Mouse (Mus musculus): Measurements from ENCODE around the gene Ptprn2.
A peak's percentile ranks its signal among the peaks of the same experiment; 100 is the strongest.

The Ptprn2 gene

GRCm38 (mm10) chr12:117257205-117257920 is 771.8 kb downstream of the Ptprn2 start:
- no peak for DNase-seq (ENCODE audit: low spot score in 2 of 2)

GRCm38 (mm10) chr12:117257921-117258497 is 772.5 kb downstream of the Ptprn2 start:
- peak in 1 of 2 experiments; percentile 47 for DNase-seq (ENCODE audit: low spot score in 2 of 2)

GRCm38 (mm10) chr12:117260391-117261164 is 775.1 kb downstream of the Ptprn2 start:
- no peak for DNase-seq (ENCODE audit: low spot score in 2 of 2)

GRCm38 (mm10) chr12:117261165-117261440 is 775.6 kb downstream of the Ptprn2 start:
- DNase-seq (ENCODE audit: low spot score in 2 of 2): no peak

- DNase-seq (ENCODE audit: low spot score in 2 of 2): no peak
These were observed 776.5 kb downstream of the Ptprn2 start for GRCm38 (mm10) chr12:117262003-117262402.

- DNase-seq (ENCODE audit: low spot score in 2 of 2): no peak
These were observed 777.6 kb downstream of the Ptprn2 start for GRCm38 (mm10) chr12:117263081-117263480.

- no peak for DNase-seq (ENCODE audit: low spot score in 2 of 2)
These were observed 779.7 kb downstream of the Ptprn2 start for GRCm38 (mm10) chr12:117265211-117265610.

GRCm38 (mm10) chr12:117268543-117269172 is 783.1 kb downstream of the Ptprn2 start:
- no peak for DNase-seq (ENCODE audit: low spot score in 2 of 2)

- DNase-seq (ENCODE audit: low spot score in 2 of 2): no peak
These were observed 783.8 kb downstream of the Ptprn2 start for GRCm38 (mm10) chr12:117269310-117269709.

GRCm38 (mm10) chr12:117270199-117270598 is 784.7 kb downstream of the Ptprn2 start:
- no peak for DNase-seq (ENCODE audit: low spot score in 2 of 2)

GRCm38 (mm10) chr12:117273166-117273565 is 787.6 kb downstream of the Ptprn2 start:
- DNase-seq (ENCODE audit: low spot score in 2 of 2): no peak

GRCm38 (mm10) chr12:117274576-117274975 is 789.1 kb downstream of the Ptprn2 start:
- DNase-seq (ENCODE audit: low spot score in 2 of 2): no peak

- no peak for DNase-seq (ENCODE audit: low spot score in 2 of 2)
These were observed 795.3 kb downstream of the Ptprn2 start for GRCm38 (mm10) chr12:117280790-117281189.

- DNase-seq (ENCODE audit: low spot score in 2 of 2): no peak
These were observed 797.1 kb downstream of the Ptprn2 start for GRCm38 (mm10) chr12:117282659-117283058.

- no peak for DNase-seq (ENCODE audit: low spot score in 2 of 2)
These were observed 801.9 kb downstream of the Ptprn2 start for GRCm38 (mm10) chr12:117287456-117287855.

- DNase-seq (ENCODE audit: low spot score in 2 of 2): no peak
These were observed 806.4 kb downstream of the Ptprn2 start for GRCm38 (mm10) chr12:117291943-117292342.

GRCm38 (mm10) chr12:117296792-117297191 is 811.3 kb downstream of the Ptprn2 start:
- no peak for DNase-seq (ENCODE audit: low spot score in 2 of 2)

GRCm38 (mm10) chr12:117299084-117299483 is 813.6 kb downstream of the Ptprn2 start:
- DNase-seq (ENCODE audit: low spot score in 2 of 2): no peak

- no peak for DNase-seq (ENCODE audit: low spot score in 2 of 2)
These were observed 819.5 kb downstream of the Ptprn2 start for GRCm38 (mm10) chr12:117304751-117305624.

- DNase-seq (ENCODE audit: low spot score in 2 of 2): no peak
These were observed 820.1 kb downstream of the Ptprn2 start for GRCm38 (mm10) chr12:117305625-117306105.

GRCm38 (mm10) chr12:117312079-117312478 is 826.6 kb downstream of the Ptprn2 start:
- DNase-seq (ENCODE audit: low spot score in 2 of 2): no peak
